Mouse (Mus musculus): ENCODE measurements around the gene Ngfr. TPM values are rescaled to one million over a fixed set of nuclear protein-coding genes. Genes with fewer than 3 reads are reported as not detected.

Gene Ngfr
- polyA plus RNA-seq, 1 experiment from 2014 or later = 10.9 TPM

DNA sequence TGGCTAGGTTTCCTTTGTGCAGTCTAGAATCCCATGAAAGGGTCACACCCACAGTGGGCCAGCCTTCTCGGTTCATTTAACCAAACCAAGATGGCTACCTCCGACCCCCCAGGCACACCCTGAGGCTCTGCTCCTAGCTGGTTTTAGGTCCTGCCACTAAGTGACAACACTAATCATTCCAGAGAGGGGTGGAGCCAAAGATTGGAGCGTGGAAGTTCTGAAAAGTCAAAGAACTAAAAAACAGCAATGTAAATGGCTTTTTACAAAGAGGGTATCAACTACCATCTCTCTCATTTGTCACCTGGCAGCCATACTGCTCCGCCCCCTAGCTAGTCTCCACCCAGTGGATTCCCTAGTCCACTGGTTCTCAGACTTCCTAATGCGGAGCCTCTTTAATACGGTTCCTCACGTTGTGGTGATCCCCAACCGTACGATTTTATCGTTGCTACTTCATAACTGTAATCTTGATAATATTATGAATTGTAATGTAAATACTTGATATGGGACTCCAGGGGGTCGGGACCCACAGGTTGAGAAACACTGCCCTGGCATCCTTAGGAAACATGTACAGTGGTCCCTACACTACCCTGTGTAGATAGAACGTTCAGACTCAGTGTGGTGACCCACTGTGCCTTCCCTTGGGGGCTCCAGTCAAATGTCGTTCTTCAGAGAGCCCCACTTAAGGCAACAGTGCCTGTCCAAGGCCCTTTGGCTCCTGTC lies 55.0 kb downstream of the Ngfr start:
- H3K9me3 ChIP-seq = no peaks in the 10 kb centered on the region
- no peak overlapping the region for H3K27ac ChIP-seq
- H3K4me2 ChIP-seq = no peak overlapping the region
- no peak overlapping the region for H3K4me3 ChIP-seq (replicated peaks)
- H3K27me3 ChIP-seq (replicated peaks) = 0 out of 2 replicates have a peak, but pooled peaks cover 5% of the 10 kb centered on the region
- no peaks in the 10 kb centered on the region for H3K36me3 ChIP-seq
- H3K9ac ChIP-seq = no peak overlapping the region
- ATAC-seq (ENCODE audit: insufficient read depth, low FRiP score, low read depth) = no peak
- WGBS = 63% methylated on average over 13 of the region's 13 CpGs
- 0 out of 2 replicates have a peak, but pooled peaks cover 4% of the 10 kb centered on the region for H3K4me1 ChIP-seq

DNA sequence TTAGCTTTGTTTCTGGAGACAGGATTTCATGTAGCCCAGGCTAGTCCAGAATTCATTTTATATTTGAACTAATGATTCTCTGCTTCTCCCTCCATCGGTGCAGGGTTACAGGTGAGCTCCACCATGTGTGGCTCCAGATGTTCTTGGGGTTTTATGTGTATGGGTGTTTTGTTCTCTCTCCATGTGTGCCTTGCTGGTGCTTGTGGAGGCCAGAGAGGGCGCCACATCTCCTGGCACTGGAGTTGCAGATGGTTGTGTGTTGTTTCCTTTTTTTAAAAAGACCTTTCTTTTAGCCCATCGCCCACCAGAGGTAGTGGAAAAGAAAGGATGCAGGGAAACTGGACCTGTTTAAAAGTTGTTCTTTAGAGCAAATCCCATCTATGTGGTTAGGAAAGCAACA lies 59.3 kb downstream of the Ngfr start:
- 81% methylated on average over 3 of the region's 3 CpGs for WGBS
- no peak overlapping the region for H3K4me2 ChIP-seq

DNA sequence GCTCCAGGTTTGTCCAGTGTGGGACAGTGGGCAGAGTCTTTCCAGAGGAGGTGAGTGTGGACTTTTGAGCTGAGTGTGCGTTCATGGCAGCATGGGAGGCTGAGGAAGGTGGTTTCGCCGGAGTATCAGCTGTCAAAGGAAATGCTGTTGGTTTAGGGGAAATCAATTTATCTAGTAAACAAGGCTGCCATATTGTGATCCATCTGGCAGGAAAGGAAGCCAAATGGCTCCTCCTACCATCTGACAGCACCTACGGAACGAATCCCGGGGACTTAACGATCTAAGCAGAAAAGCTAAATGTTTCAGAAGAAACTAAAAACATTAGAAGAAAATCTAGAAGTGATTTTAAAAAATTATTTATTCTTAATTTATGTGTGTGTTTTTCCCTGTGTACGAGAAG lies 60.2 kb downstream of the Ngfr start:
- no peaks in the 10 kb centered on the region for H3K27me3 ChIP-seq (replicated peaks)
- H3K9ac ChIP-seq = no peak overlapping the region
- 78% methylated on average over 8 of the region's 8 CpGs for WGBS
- no peaks in the 10 kb centered on the region for H3K36me3 ChIP-seq
- no peak overlapping the region for H3K27ac ChIP-seq
- no peaks in the 10 kb centered on the region for H3K9me3 ChIP-seq
- H3K4me3 ChIP-seq (replicated peaks) = no peak overlapping the region
- H3K4me1 ChIP-seq = no peaks in the 10 kb centered on the region
- no peak for ATAC-seq (ENCODE audit: insufficient read depth, low FRiP score, low read depth)
- H3K4me2 ChIP-seq = no peak overlapping the region

More for the DNA sequence above, 59.3 kb downstream of the Ngfr start:
- no peaks in the 10 kb centered on the region for H3K36me3 ChIP-seq
- H3K9me3 ChIP-seq = no peaks in the 10 kb centered on the region
- H3K4me1 ChIP-seq = no peaks in the 10 kb centered on the region
- no peak overlapping the region for H3K27ac ChIP-seq
- ATAC-seq (ENCODE audit: insufficient read depth, low FRiP score, low read depth) = no peak
- H3K4me3 ChIP-seq (replicated peaks) = no peak overlapping the region
- no peak overlapping the region for H3K9ac ChIP-seq
- H3K27me3 ChIP-seq (replicated peaks) = no peaks in the 10 kb centered on the region

DNA sequence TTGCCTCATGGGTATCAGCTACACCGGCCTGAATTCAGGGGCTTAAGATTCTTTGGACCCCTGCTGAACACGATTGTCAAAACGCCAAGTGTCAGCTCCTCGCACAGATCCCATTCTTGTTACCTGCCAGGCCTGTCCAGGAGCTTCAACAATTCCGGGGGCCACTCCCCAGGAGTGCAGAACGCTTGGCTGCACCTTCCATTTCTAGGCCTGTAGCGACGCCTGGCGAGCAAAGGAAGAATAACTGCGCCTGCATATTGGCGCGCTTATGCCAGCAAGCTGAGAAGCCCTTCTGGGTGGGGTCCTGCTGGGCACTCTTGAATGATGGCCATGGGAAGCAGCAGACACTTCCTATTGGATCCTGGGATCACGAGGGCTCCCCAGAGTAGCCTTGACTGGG lies 66.0 kb downstream of the Ngfr start:
- no peak overlapping the region for H3K27ac ChIP-seq
- H3K4me1 ChIP-seq = peaks cover 10% of the 10 kb centered on the region; the same call in 1 of the 2 replicates
- peak; percentile 44 for ATAC-seq (ENCODE audit: insufficient read depth, low FRiP score, low read depth)
- H3K9ac ChIP-seq = no peak overlapping the region
- 0 out of 2 replicates have a peak, but pooled peaks cover under 1% of the 10 kb centered on the region for H3K27me3 ChIP-seq (replicated peaks)
- H3K36me3 ChIP-seq = no peaks in the 10 kb centered on the region
- 2% methylated on average over 13 of the region's 13 CpGs for WGBS
- peak overlapping the region; percentile 63 for H3K4me2 ChIP-seq
- H3K9me3 ChIP-seq = no peaks in the 10 kb centered on the region
- H3K4me3 ChIP-seq (replicated peaks) = peak overlapping the region; percentile 12; the same call in 1 of the 2 replicates

DNA sequence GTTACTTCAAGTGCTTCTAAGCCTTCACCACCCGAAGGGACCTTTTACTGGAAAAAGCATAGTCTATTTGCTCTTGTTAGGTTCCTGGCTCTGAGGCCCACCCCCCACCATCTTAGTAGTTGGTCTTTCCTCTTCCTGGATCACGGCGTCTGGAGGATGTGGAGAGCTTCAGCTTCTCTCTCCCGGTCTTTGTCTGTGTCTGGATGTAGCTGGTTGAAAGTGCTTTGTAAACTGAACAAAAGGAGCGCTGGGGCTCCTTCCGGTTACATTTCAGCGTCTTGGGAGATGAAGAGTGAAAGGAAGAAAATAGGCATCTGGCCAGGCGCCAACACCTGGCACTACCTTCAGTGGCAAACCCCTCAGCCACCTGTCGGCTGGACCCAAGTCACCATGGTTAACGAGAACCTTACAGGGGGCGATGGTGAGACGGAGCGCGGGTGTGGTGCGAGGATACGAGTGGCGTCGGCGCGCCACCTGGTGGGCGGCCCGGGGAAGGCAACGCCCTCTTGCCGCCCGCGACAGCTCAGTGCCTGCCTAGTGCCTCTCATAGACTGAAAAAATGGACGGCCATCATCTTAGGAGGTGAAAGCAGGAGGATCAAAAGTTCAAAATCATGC lies 67.0 kb downstream of the Ngfr start:
- ATAC-seq (ENCODE audit: insufficient read depth, low FRiP score, low read depth) = peak; percentile 56; the same call in 1 of the 2 replicates
- 7% methylated on average over 27 of the region's 27 CpGs for WGBS
- no peak overlapping the region; the same call in 1 of the 2 replicates for H3K9ac ChIP-seq

DNA sequence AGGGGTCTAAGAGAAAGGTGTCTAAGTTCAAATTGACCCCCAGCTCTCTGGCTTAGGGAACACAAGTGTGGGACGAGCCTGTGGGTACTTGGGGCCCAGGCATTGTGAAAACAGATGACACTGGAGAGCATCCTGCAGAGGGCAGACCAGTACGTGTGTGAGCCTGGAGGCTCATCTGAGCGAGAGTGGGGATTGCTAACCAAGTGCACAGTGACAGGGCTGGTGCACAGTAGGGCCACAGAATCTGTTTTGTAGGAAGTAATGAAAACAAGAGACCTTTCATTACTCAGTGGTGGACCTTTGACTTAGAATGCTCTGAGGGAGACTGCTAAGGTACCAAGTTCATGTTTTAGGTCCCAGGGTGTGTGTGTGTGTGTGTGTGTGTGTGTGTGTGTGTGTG lies 67.5 kb downstream of the Ngfr start:
- WGBS = 55% methylated on average over 3 of the region's 3 CpGs
- ATAC-seq (ENCODE audit: insufficient read depth, low FRiP score, low read depth) = no peak
- no peak overlapping the region for H3K9ac ChIP-seq

More for the DNA sequence above, 67.0 kb downstream of the Ngfr start:
- Histone ChIP-seq H3K27me3 (replicated peaks) (peaks cover 7% of the 10 kb centered on the region), H3K36me3 (no peaks in the 10 kb centered on the region), H3K4me1 (peaks cover 11% of the 10 kb centered on the region; the same call in 1 of the 2 replicates), H3K9me3 (no peaks in the 10 kb centered on the region), H3K27ac (no peak overlapping the region), H3K4me2 (peak overlapping the region; percentile 63), H3K4me3 (replicated peaks) (peak overlapping the region; percentile 38)

DNA sequence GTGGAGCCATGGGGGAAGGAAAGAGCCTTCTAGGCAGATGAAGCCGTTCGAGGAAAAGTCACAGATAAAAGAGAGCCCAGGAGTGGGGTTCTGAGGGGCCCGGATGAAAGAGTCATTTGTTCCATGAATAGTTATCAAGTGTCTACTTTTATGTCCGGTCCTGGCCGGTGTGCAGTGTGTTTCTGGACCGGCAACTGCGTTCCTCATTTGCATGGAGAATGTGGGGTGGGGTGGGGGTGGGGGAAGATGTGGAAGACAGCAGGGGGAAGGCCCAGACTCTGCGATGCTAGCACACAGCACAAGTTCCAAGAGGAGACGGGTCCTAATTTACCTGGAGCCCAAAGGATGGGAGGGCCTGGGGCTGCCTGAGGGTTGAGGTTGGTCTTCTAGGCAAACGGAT lies 68.2 kb downstream of the Ngfr start:
- H3K27me3 ChIP-seq (replicated peaks) = peaks cover 20% of the 10 kb centered on the region
- ATAC-seq (ENCODE audit: insufficient read depth, low FRiP score, low read depth) = no peak
- WGBS = 59% methylated on average over 10 of the region's 10 CpGs
- no peak overlapping the region for H3K4me3 ChIP-seq (replicated peaks)
- H3K9me3 ChIP-seq = no peaks in the 10 kb centered on the region
- no peaks in the 10 kb centered on the region for H3K36me3 ChIP-seq
- no peak overlapping the region for H3K9ac ChIP-seq
- no peak overlapping the region for H3K27ac ChIP-seq
- H3K4me1 ChIP-seq = peaks cover 22% of the 10 kb centered on the region
- no peak overlapping the region for H3K4me2 ChIP-seq

More for the DNA sequence above, 67.5 kb downstream of the Ngfr start:
- Histone ChIP-seq H3K4me2 (no peak overlapping the region), H3K4me3 (replicated peaks) (no peak overlapping the region), H3K27me3 (replicated peaks) (peaks cover 13% of the 10 kb centered on the region), H3K36me3 (no peaks in the 10 kb centered on the region), H3K4me1 (peaks cover 16% of the 10 kb centered on the region), H3K9me3 (no peaks in the 10 kb centered on the region), H3K27ac (no peak overlapping the region)

Other genes with a start within 250 kb of the Ngfr start
- 96.3 and 105 TPM in 2 replicates for gene Slc35b1, start 203.0 kb downstream of the Ngfr start, polyA plus RNA-seq (2015; fragmentation: Nextera tagmentation; extraction: Ambion mirVana)
- 142 and 151 TPM in 2 replicates for gene Spop, start 173.7 kb downstream of the Ngfr start, polyA plus RNA-seq (2015; fragmentation: Nextera tagmentation; extraction: Ambion mirVana)
- 0.58 and 0.83 TPM in 2 replicates for gene Nxph3, start 73.2 kb downstream of the Ngfr start, polyA plus RNA-seq (2015; fragmentation: Nextera tagmentation; extraction: Ambion mirVana)
- gene Phb, start 79.2 kb upstream of the Ngfr start, polyA plus RNA-seq (2015; fragmentation: Nextera tagmentation; extraction: Ambion mirVana) = 225 and 238 TPM in 2 replicates
- gene Zfp652, start 124.9 kb upstream of the Ngfr start, polyA plus RNA-seq (2015; fragmentation: Nextera tagmentation; extraction: Ambion mirVana) = 21.1 and 21.7 TPM in 2 replicates
- gene B130006D01Rik, start 135.9 kb upstream of the Ngfr start, polyA plus RNA-seq (2015; fragmentation: Nextera tagmentation; extraction: Ambion mirVana) = 1.0 and 1.1 TPM in 2 replicates
- gene Phospho1, start 236.8 kb upstream of the Ngfr start, polyA plus RNA-seq (2015; fragmentation: Nextera tagmentation; extraction: Ambion mirVana) = 0.86 and 1.2 TPM in 2 replicates
- gene Gngt2, start 249.5 kb upstream of the Ngfr start, polyA plus RNA-seq (2015; fragmentation: Nextera tagmentation; extraction: Ambion mirVana) = 16.9 and 17.1 TPM in 2 replicates

Measured in stomach, embryonic 15.5 days (tissue).